Mouse (Mus musculus) forelimb bud, embryonic 11.5 days (tissue): ENCODE measurements around the gene Usp31.
A peak's percentile ranks its signal among the peaks of the same experiment; 100 is the strongest.

Experiments
- DNase-seq: peaks from one replicate; pipeline ENCODE4 v3.0.0-alpha.2; 2012; ENCODE audit warnings: low read depth, low spot score

The Usp31 gene

GRCm38 (mm10) chr7:121658866-121659265, 48.2 kb downstream of the Usp31 start:
- no peak for DNase-seq

- no peak for DNase-seq
These were observed 52.4 kb downstream of the Usp31 start for GRCm38 (mm10) chr7:121654675-121655074.

GRCm38 (mm10) chr7:121652629-121653028, 54.4 kb downstream of the Usp31 start:
- DNase-seq: no peak

- DNase-seq: no peak
These were observed 56.3 kb downstream of the Usp31 start for GRCm38 (mm10) chr7:121650724-121651123.

- peak; percentile 54 for DNase-seq
These were observed 65.9 kb downstream of the Usp31 start for GRCm38 (mm10) chr7:121640998-121641762.

- DNase-seq: no peak
These were observed 70.3 kb downstream of the Usp31 start for GRCm38 (mm10) chr7:121636732-121637131.

GRCm38 (mm10) chr7:121634236-121634635, 72.8 kb downstream of the Usp31 start:
- no peak for DNase-seq

GRCm38 (mm10) chr7:121622835-121623420, 84.1 kb downstream of the Usp31 start:
- DNase-seq: peak; percentile 8

GRCm38 (mm10) chr7:121622433-121622832, 84.6 kb downstream of the Usp31 start:
- no peak for DNase-seq

- DNase-seq: peak; percentile 70
These were observed 105.4 kb downstream of the Usp31 start for GRCm38 (mm10) chr7:121601697-121602096.

GRCm38 (mm10) chr7:121596401-121596800, 110.7 kb downstream of the Usp31 start:
- DNase-seq: peak; percentile 80

GRCm38 (mm10) chr7:121595496-121595895, 111.6 kb downstream of the Usp31 start:
- no peak for DNase-seq

GRCm38 (mm10) chr7:121595085-121595484, 112.0 kb downstream of the Usp31 start:
- DNase-seq: no peak

- no peak for DNase-seq
These were observed 112.4 kb downstream of the Usp31 start for GRCm38 (mm10) chr7:121594623-121595022.
